Mouse (Mus musculus) midbrain, embryonic 13.5 days (tissue): ENCODE results near the gene Cx3cr1. TPM values are rescaled to one million over a fixed set of nuclear protein-coding genes. Genes with fewer than 3 reads are reported as not detected.

ENCODE experiments used
- ATAC-seq: fragments of 200-750 bp; cut with Nextera tagmentation; 2 replicates; pipeline ENCODE4 v1.8.0; 2017; ENCODE audit warnings: mild to moderate bottlenecking, moderate TSS enrichment, moderate library complexity
- H3K27ac ChIP-seq: fragments of 300-500 bp; sonication (generic); 2 replicates; pipeline ENCODE4 v1.5.1; 2015; ENCODE audit warnings: inconsistent platforms, mild to moderate bottlenecking, moderate library complexity
- H3K27me3 ChIP-seq: fragments of 300-500 bp; sonication (generic); 2 replicates; pipeline ENCODE4 v1.6.1; 2015; ENCODE audit warnings: mild to moderate bottlenecking, inconsistent platforms
- H3K36me3 ChIP-seq: fragments of 300-500 bp; sonication (generic); 2 replicates; pipeline ENCODE4 v1.6.1; 2015; ENCODE audit warnings: mild to moderate bottlenecking, inconsistent platforms
- H3K4me1 ChIP-seq: fragments of 300-500 bp; sonication (generic); replicated peaks from 2 replicates; pipeline ENCODE4 v1.6.1; 2015; ENCODE audit warnings: inconsistent platforms
- H3K4me2 ChIP-seq: fragments of 300-500 bp; sonication (generic); replicated peaks from 2 replicates; pipeline ENCODE4 v1.6.1; 2015; ENCODE audit warnings: moderate library complexity, mild to moderate bottlenecking, inconsistent platforms
- H3K4me3 ChIP-seq: fragments of 300-500 bp; sonication (generic); replicated peaks from 2 replicates; pipeline ENCODE4 v1.5.1; 2015; ENCODE audit warnings: mild to moderate bottlenecking, inconsistent platforms
- H3K9ac ChIP-seq: fragments of 300-500 bp; sonication (generic); replicated peaks from 2 replicates; pipeline ENCODE4 v1.6.1; 2015; ENCODE audit warnings: mild to moderate bottlenecking, inconsistent platforms
- H3K9me3 ChIP-seq: fragments of 300-500 bp; sonication (generic); 2 replicates; pipeline ENCODE4 v1.6.1; 2016; ENCODE audit warnings: mild to moderate bottlenecking, inconsistent platforms
- WGBS: fragments of 180-500 bp; shearing (Covaris S2); methylation state at CpG from one replicate; pipeline ENCODE4 v1.1.7; 2015; 5-methylcytosine and 5-hydroxymethylcytosine counted together
- polyA plus RNA-seq: library from polyadenylated mRNA; unstranded; fragments of >200 nt; fragmentation: Nextera tagmentation; extraction: Ambion mirVana; gene quantifications from 2 replicates; pipeline ENCODE4 v1.2.1, GENCODE M21; 2015

Cx3cr1 gene
- polyA plus RNA-seq, 1 experiment from 2014 or later, result 6.1 TPM

GRCm38 (mm10) chr9:120005936-120006335 lies 63.7 kb downstream of the Cx3cr1 start:
- no peak overlapping the region for H3K4me3 ChIP-seq
- no peaks in the 10 kb centered on the region for H3K9me3 ChIP-seq
- no peak overlapping the region for H3K4me2 ChIP-seq
- peaks cover 9% of the 10 kb centered on the region; the same call in 1 of the 2 replicates for H3K27me3 ChIP-seq
- H3K27ac ChIP-seq, result no peak overlapping the region
- 77% methylated on average over 3 of the region's 3 CpGs for WGBS
- no peaks in the 10 kb centered on the region for H3K36me3 ChIP-seq
- no peak for ATAC-seq
- H3K4me1 ChIP-seq, result peaks cover 13% of the 10 kb centered on the region
- no peak overlapping the region for H3K9ac ChIP-seq

- Histone ChIP-seq H3K27me3 (peaks cover 11% of the 10 kb centered on the region; the same call in 1 of the 2 replicates), H3K4me3 (no peak overlapping the region), H3K27ac (no peak overlapping the region), H3K9ac (no peak overlapping the region), H3K36me3 (no peaks in the 10 kb centered on the region), H3K4me1 (peaks cover 7% of the 10 kb centered on the region), H3K9me3 (no peaks in the 10 kb centered on the region), H3K4me2 (no peak overlapping the region)
- 81% methylated on average over 5 of the region's 5 CpGs for WGBS
- ATAC-seq, result no peak
Measured at GRCm38 (mm10) chr9:120002893-120003292, 66.8 kb downstream of the Cx3cr1 start.

GRCm38 (mm10) chr9:120001945-120002725 lies 67.5 kb downstream of the Cx3cr1 start:
- H3K27me3 ChIP-seq, result peaks cover 11% of the 10 kb centered on the region; the same call in 1 of the 2 replicates
- 11% methylated on average over 31 of the region's 31 CpGs for WGBS
- H3K9me3 ChIP-seq, result no peaks in the 10 kb centered on the region
- H3K4me2 ChIP-seq, result peak overlapping the region; percentile 53
- peak overlapping the region; percentile 30 for H3K4me3 ChIP-seq
- H3K4me1 ChIP-seq, result peaks cover 7% of the 10 kb centered on the region
- no peak overlapping the region for H3K27ac ChIP-seq
- peak; percentile 65 for ATAC-seq
- peak overlapping the region; percentile 28; the same call in 1 of the 2 replicates for H3K9ac ChIP-seq
- no peaks in the 10 kb centered on the region for H3K36me3 ChIP-seq

- no peak overlapping the region for H3K4me2 ChIP-seq
- 79% methylated on average over 5 of the region's 5 CpGs for WGBS
- H3K9ac ChIP-seq, result no peak overlapping the region
- H3K27ac ChIP-seq, result no peak overlapping the region
- no peaks in the 10 kb centered on the region for H3K36me3 ChIP-seq
- peaks cover 11% of the 10 kb centered on the region; the same call in 1 of the 2 replicates for H3K27me3 ChIP-seq
- H3K9me3 ChIP-seq, result no peaks in the 10 kb centered on the region
- ATAC-seq, result no peak
- peaks cover 7% of the 10 kb centered on the region for H3K4me1 ChIP-seq
- H3K4me3 ChIP-seq, result no peak overlapping the region
Measured at GRCm38 (mm10) chr9:120000761-120001160, 68.9 kb downstream of the Cx3cr1 start.

GRCm38 (mm10) chr9:119999636-120000035 lies 70.0 kb downstream of the Cx3cr1 start:
- H3K9me3 ChIP-seq, result no peaks in the 10 kb centered on the region
- WGBS, result 72% methylated on average over 6 of the region's 6 CpGs
- H3K27ac ChIP-seq, result no peak overlapping the region
- no peak overlapping the region for H3K4me3 ChIP-seq
- peaks cover 7% of the 10 kb centered on the region for H3K4me1 ChIP-seq
- H3K36me3 ChIP-seq, result no peaks in the 10 kb centered on the region
- no peak overlapping the region for H3K4me2 ChIP-seq
- peaks cover 11% of the 10 kb centered on the region; the same call in 1 of the 2 replicates for H3K27me3 ChIP-seq
- no peak overlapping the region for H3K9ac ChIP-seq
- no peak for ATAC-seq

- H3K4me2 ChIP-seq, result no peak overlapping the region
- no peaks in the 10 kb centered on the region for H3K9me3 ChIP-seq
- no peaks in the 10 kb centered on the region for H3K36me3 ChIP-seq
- peaks cover 7% of the 10 kb centered on the region for H3K4me1 ChIP-seq
- H3K9ac ChIP-seq, result no peak overlapping the region
- WGBS, result 69% methylated on average over 1 of the region's 1 CpGs
- peaks cover 11% of the 10 kb centered on the region; the same call in 1 of the 2 replicates for H3K27me3 ChIP-seq
- H3K27ac ChIP-seq, result no peak overlapping the region
- no peak for ATAC-seq
- H3K4me3 ChIP-seq, result no peak overlapping the region
Measured at GRCm38 (mm10) chr9:119998776-119999175, 70.9 kb downstream of the Cx3cr1 start.

GRCm38 (mm10) chr9:119996080-119996479 lies 73.6 kb downstream of the Cx3cr1 start:
- 82% methylated on average over 4 of the region's 4 CpGs for WGBS

GRCm38 (mm10) chr9:119994207-119994606 lies 75.5 kb downstream of the Cx3cr1 start:
- H3K9ac ChIP-seq, result no peak overlapping the region
- H3K4me3 ChIP-seq, result no peak overlapping the region
- ATAC-seq, result no peak
- H3K4me1 ChIP-seq, result no peaks in the 10 kb centered on the region
- no peaks in the 10 kb centered on the region for H3K9me3 ChIP-seq
- no peaks in the 10 kb centered on the region for H3K36me3 ChIP-seq
- WGBS, result 82% methylated on average over 7 of the region's 7 CpGs
- no peak overlapping the region for H3K4me2 ChIP-seq
- H3K27me3 ChIP-seq, result 0 out of 2 replicates have a peak, but pooled peaks cover 4% of the 10 kb centered on the region
- H3K27ac ChIP-seq, result no peak overlapping the region

More at GRCm38 (mm10) chr9:119996080-119996479, 73.6 kb downstream of the Cx3cr1 start:
- no peaks in the 10 kb centered on the region for H3K9me3 ChIP-seq
- no peak overlapping the region for H3K27ac ChIP-seq
- H3K27me3 ChIP-seq, result 0 out of 2 replicates have a peak, but pooled peaks cover 9% of the 10 kb centered on the region
- no peak overlapping the region for H3K9ac ChIP-seq
- no peak for ATAC-seq
- H3K4me1 ChIP-seq, result no peaks in the 10 kb centered on the region
- H3K36me3 ChIP-seq, result no peaks in the 10 kb centered on the region
- H3K4me2 ChIP-seq, result no peak overlapping the region
- no peak overlapping the region for H3K4me3 ChIP-seq

- WGBS, result 79% methylated on average over 10 of the region's 10 CpGs
- H3K4me1 ChIP-seq, result no peaks in the 10 kb centered on the region
- no peaks in the 10 kb centered on the region for H3K36me3 ChIP-seq
- no peaks in the 10 kb centered on the region for H3K9me3 ChIP-seq
- no peak overlapping the region for H3K27ac ChIP-seq
- H3K9ac ChIP-seq, result no peak overlapping the region
- 0 out of 2 replicates have a peak, but pooled peaks cover 4% of the 10 kb centered on the region for H3K27me3 ChIP-seq
- ATAC-seq, result no peak
- no peak overlapping the region for H3K4me3 ChIP-seq
- H3K4me2 ChIP-seq, result no peak overlapping the region
Measured at GRCm38 (mm10) chr9:119993092-119993844, 76.4 kb downstream of the Cx3cr1 start.

GRCm38 (mm10) chr9:119991310-119991709 lies 78.4 kb downstream of the Cx3cr1 start:
- H3K4me1 ChIP-seq, result no peaks in the 10 kb centered on the region
- H3K9me3 ChIP-seq, result no peaks in the 10 kb centered on the region
- H3K4me2 ChIP-seq, result no peak overlapping the region
- H3K36me3 ChIP-seq, result no peaks in the 10 kb centered on the region
- ATAC-seq, result no peak
- H3K4me3 ChIP-seq, result no peak overlapping the region
- H3K27me3 ChIP-seq, result 0 out of 2 replicates have a peak, but pooled peaks cover 6% of the 10 kb centered on the region
- WGBS, result 19% methylated on average over 5 of the region's 5 CpGs
- no peak overlapping the region for H3K27ac ChIP-seq
- no peak overlapping the region for H3K9ac ChIP-seq

GRCm38 (mm10) chr9:119988304-119988703 lies 81.4 kb downstream of the Cx3cr1 start:
- ATAC-seq, result no peak
- Histone ChIP-seq H3K9me3 (no peaks in the 10 kb centered on the region), H3K9ac (no peak overlapping the region), H3K27me3 (peaks cover 29% of the 10 kb centered on the region), H3K4me2 (no peak overlapping the region), H3K36me3 (no peaks in the 10 kb centered on the region), H3K4me3 (no peak overlapping the region), H3K4me1 (peaks cover 11% of the 10 kb centered on the region), H3K27ac (no peak overlapping the region)
- 49% methylated on average over 7 of the region's 7 CpGs for WGBS
